Mouse (Mus musculus): ENCODE data around the gene Med15. TPM values are rescaled to one million over a fixed set of nuclear protein-coding genes. Genes with fewer than 3 reads are reported as not detected.
"Not testable (repeated sequence)": the region's sequence is repeated elsewhere in the genome, so short reads cannot be mapped to it uniquely, and the experiment has no call there.

Med15 gene
- polyA plus RNA-seq, 1 experiment from 2014 or later = 39.8 TPM

DNA sequence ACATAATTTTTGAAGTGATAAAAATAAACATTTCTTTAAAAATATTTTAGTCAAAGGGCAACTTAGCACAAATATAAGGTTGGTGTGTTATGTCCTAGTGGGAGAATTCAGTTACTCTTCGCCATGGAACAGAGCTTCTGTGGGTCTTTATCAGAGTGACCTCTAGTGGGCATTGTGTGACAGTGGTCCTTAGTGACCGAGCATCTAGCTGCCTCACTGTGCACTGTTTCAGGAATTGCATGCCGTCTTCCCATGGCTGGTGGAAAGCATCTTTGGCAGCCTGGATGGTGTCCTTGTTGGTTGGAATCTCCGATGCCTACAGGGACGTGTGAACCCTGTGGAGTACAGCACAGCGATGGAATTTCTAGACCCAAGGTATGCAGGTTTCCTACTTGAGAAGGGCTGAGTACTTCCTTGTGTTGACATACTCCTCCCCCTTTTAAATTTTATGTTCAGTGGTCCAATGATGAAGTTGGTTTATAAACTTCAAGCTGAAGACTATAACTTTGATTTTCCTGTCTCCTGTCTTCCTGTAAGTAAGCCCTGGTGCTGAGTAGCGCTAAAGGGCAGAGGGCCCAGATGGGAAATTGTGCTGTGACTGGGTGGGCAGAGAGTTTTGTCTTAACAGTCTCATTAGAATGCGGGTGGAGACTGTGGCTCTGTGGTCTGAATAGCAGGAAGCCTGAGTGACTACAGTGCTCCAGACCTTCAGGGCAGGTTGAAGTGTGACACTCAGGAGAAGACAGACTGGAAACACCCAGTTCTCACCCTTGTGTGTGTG, 107.0 kb downstream of the Med15 start:
- no peak; the same call in 1 of the 2 replicates for ATAC-seq (ENCODE audit: low FRiP score, low TSS enrichment)
- peaks cover 79% of the 10 kb centered on the region for H3K36me3 ChIP-seq (ENCODE audit: control insufficient read depth, insufficient read depth, low read length)
- DNase-seq = peak; percentile 77

GRCm38 (mm10) chr16:17621936-17622335, 110.8 kb downstream of the Med15 start:
- Histone ChIP-seq H3K9ac (replicated peaks; ENCODE audit: low read length) (no peak overlapping the region), H3K4me3 (replicated peaks; ENCODE audit: low read depth, low read length) (no peak overlapping the region), H3K4me2 (ENCODE audit: low read length) (no peak overlapping the region), H3K9me3 (ENCODE audit: control insufficient read depth, low read length) (no peaks in the 10 kb centered on the region), H3K4me1 (ENCODE audit: control insufficient read depth, insufficient read depth, low read length) (peaks cover 9% of the 10 kb centered on the region), H3K27ac (replicated peaks; ENCODE audit: low read depth, low read length) (no peak overlapping the region), H3K27me3 (ENCODE audit: control insufficient read depth, insufficient read depth, low read length) (no peaks in the 10 kb centered on the region), H3K36me3 (ENCODE audit: control insufficient read depth, insufficient read depth, low read length) (peaks cover 46% of the 10 kb centered on the region)
- DNase-seq (no peak), ATAC-seq (ENCODE audit: low FRiP score, low TSS enrichment) (no peak)
- 97% methylated on average over 1 of the region's 1 CpGs for WGBS

More for the DNA sequence above, 107.0 kb downstream of the Med15 start:
- no peaks in the 10 kb centered on the region; the same call in 1 of the 2 replicates for H3K4me1 ChIP-seq (ENCODE audit: control insufficient read depth, insufficient read depth, low read length)
- H3K4me3 ChIP-seq (replicated peaks; ENCODE audit: low read depth, low read length) = no peak overlapping the region
- no peak overlapping the region for H3K27ac ChIP-seq (replicated peaks; ENCODE audit: low read depth, low read length)
- 70% methylated on average over 8 of the region's 8 CpGs for WGBS
- H3K27me3 ChIP-seq (ENCODE audit: control insufficient read depth, insufficient read depth, low read length) = no peaks in the 10 kb centered on the region
- H3K9me3 ChIP-seq (ENCODE audit: control insufficient read depth, low read length) = no peaks in the 10 kb centered on the region
- no peak overlapping the region for H3K4me2 ChIP-seq (ENCODE audit: low read length)
- no peak overlapping the region for H3K9ac ChIP-seq (replicated peaks; ENCODE audit: low read length)

DNA sequence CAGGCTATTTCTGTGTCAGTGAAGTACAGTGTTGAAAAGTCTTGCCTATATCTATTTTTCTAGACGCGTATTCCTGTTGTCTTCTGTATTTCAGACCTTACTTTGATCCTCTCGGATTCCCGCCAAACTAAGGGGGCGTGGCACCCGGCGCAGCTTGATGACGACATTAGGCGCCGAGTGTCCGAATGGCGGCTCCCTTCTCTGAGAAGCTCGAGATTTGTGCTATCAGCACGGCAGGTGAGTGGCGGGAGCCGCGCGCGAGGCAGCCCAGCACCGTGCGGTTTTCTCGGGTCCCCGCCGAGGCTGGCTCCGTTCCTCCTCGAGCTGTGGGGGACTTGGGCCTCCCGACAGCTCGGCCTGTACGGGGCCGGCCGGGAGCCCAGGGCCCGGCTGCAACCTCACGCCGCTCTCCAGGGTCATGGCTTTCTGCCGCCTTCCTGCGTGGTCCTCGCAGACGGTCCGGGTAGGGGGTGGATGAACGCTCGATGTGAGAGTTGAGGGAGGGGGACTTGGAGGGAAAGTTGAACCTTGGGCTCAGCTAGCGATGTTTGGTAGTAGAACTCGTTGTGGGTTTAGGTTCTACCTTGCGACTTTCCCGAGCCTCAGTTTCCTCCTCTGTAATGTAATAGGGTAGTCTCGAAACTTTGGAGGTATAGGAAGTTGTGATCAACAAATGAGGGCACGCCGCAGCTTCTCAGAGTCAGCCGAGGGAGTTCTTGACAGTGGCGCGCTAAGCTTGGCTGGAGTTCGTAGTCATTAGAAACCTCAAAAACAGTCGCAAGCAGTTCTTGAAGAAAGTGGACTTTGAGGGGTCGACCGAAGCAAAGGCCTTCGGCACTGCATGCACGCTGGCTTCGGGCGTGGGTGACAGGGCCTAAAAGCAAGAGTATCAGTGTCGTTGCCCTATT, 113.2 kb downstream of the Med15 start, which contains the start of gene Smpd4:
Gene Smpd4 (plus strand): TSS at position 157 of the 908 bp plus-strand sequence.
- ATAC-seq (ENCODE audit: low FRiP score, low TSS enrichment) (peak; percentile 69; the same call in 1 of the 2 replicates), DNase-seq (peak; percentile 95)
- no peaks in the 10 kb centered on the region for H3K9me3 ChIP-seq (ENCODE audit: control insufficient read depth, low read length)
- 0 out of 2 replicates have a peak within 1 kb of the TSS, but pooled peaks have one; percentile 8 for H3K27ac ChIP-seq (replicated peaks; ENCODE audit: low read depth, low read length)
- H3K4me2 ChIP-seq (ENCODE audit: low read length) = peak within 1 kb of the TSS; percentile 87
- peaks cover 9% of the 10 kb centered on the region for H3K4me1 ChIP-seq (ENCODE audit: control insufficient read depth, insufficient read depth, low read length)
- peak within 1 kb of the TSS; percentile 92 for H3K4me3 ChIP-seq (replicated peaks; ENCODE audit: low read depth, low read length)
- no peaks in the 10 kb centered on the region for H3K27me3 ChIP-seq (ENCODE audit: control insufficient read depth, insufficient read depth, low read length)
- peaks cover 27% of the 10 kb centered on the region for H3K36me3 ChIP-seq (ENCODE audit: control insufficient read depth, insufficient read depth, low read length)
- H3K9ac ChIP-seq (replicated peaks; ENCODE audit: low read length) = peak within 1 kb of the TSS; percentile 83
- 3% methylated on average over 60 of the region's 60 CpGs for WGBS

DNA sequence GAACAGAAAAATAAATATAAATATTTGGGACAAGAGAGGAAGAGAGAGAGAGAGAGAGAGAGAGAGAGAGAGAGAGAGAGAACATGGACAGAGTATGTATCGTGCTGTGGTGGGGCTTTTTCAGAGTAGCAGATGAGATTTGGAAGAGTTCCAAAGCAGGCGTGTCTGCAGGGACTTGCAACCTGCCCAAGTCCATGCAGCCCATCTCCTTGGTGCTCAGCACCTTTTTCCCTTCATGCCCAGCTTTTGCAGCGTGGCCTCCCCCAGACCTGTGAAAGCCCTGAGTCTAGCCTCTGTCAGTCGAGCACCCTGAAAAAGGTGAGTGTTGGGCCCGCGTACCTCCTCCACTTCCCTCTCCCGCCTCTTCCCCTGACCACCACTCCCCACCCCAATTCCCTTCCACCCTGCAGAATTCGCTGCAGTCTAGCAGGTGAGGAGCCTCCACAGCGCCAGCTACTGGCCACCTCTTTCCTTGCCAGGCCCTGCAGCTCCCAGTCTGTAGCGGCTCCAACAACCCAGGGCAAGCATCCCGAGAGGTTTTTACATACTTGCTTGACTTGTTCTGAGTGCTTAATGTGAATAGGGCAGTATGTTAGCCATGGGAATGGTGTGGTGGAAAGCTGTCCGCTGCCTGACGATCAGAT, 114.6 kb downstream of the Med15 start:
- no peak overlapping the region for H3K9ac ChIP-seq (replicated peaks; ENCODE audit: low read length)
- peaks cover 9% of the 10 kb centered on the region for H3K4me1 ChIP-seq (ENCODE audit: control insufficient read depth, insufficient read depth, low read length)
- WGBS = 20% methylated on average over 13 of the region's 13 CpGs
- H3K4me2 ChIP-seq (ENCODE audit: low read length) = no peak overlapping the region
- H3K36me3 ChIP-seq (ENCODE audit: control insufficient read depth, insufficient read depth, low read length) = peaks cover 16% of the 10 kb centered on the region
- H3K4me3 ChIP-seq (replicated peaks; ENCODE audit: low read depth, low read length) = no peak overlapping the region
- H3K27ac ChIP-seq (replicated peaks; ENCODE audit: low read depth, low read length) = no peak overlapping the region
- no peak for ATAC-seq (ENCODE audit: low FRiP score, low TSS enrichment)
- H3K9me3 ChIP-seq (ENCODE audit: control insufficient read depth, low read length) = no peaks in the 10 kb centered on the region
- no peaks in the 10 kb centered on the region for H3K27me3 ChIP-seq (ENCODE audit: control insufficient read depth, insufficient read depth, low read length)
- peak; percentile 51 for DNase-seq

- H3K27me3 ChIP-seq (ENCODE audit: control insufficient read depth, insufficient read depth, low read length) = no peaks in the 10 kb centered on the region
- 0 out of 2 replicates have a peak, but pooled peaks cover under 1% of the 10 kb centered on the region for H3K36me3 ChIP-seq (ENCODE audit: control insufficient read depth, insufficient read depth, low read length)
- no peak overlapping the region for H3K27ac ChIP-seq (replicated peaks; ENCODE audit: low read depth, low read length)
- H3K4me2 ChIP-seq (ENCODE audit: low read length) = no peak overlapping the region
- no peaks in the 10 kb centered on the region for H3K9me3 ChIP-seq (ENCODE audit: control insufficient read depth, low read length)
- WGBS = 86% methylated on average over 5 of the region's 5 CpGs
- DNase-seq = no peak
- no peak overlapping the region for H3K4me3 ChIP-seq (replicated peaks; ENCODE audit: low read depth, low read length)
- no peak for ATAC-seq (ENCODE audit: low FRiP score, low TSS enrichment)
- peaks cover 9% of the 10 kb centered on the region for H3K4me1 ChIP-seq (ENCODE audit: control insufficient read depth, insufficient read depth, low read length)
- no peak overlapping the region for H3K9ac ChIP-seq (replicated peaks; ENCODE audit: low read length)
Measured at GRCm38 (mm10) chr16:17616212-17616611, 116.5 kb downstream of the Med15 start.

GRCm38 (mm10) chr16:17614740-17615139, 118.0 kb downstream of the Med15 start:
- H3K9me3 ChIP-seq (ENCODE audit: control insufficient read depth, low read length); ATAC-seq (ENCODE audit: low FRiP score, low TSS enrichment); H3K9ac ChIP-seq (replicated peaks; ENCODE audit: low read length); H3K27me3 ChIP-seq (ENCODE audit: control insufficient read depth, insufficient read depth, low read length); H3K36me3 ChIP-seq (ENCODE audit: control insufficient read depth, insufficient read depth, low read length); H3K4me2 ChIP-seq (ENCODE audit: low read length); DNase-seq; H3K4me3 ChIP-seq (replicated peaks; ENCODE audit: low read depth, low read length); H3K4me1 ChIP-seq (ENCODE audit: control insufficient read depth, insufficient read depth, low read length); H3K27ac ChIP-seq (replicated peaks; ENCODE audit: low read depth, low read length): not testable (repeated sequence)
- 90% methylated on average over 6 of the region's 6 CpGs for WGBS

- Histone ChIP-seq H3K27me3 (ENCODE audit: control insufficient read depth, insufficient read depth, low read length) (no peaks in the 10 kb centered on the region), H3K36me3 (ENCODE audit: control insufficient read depth, insufficient read depth, low read length) (no peaks in the 10 kb centered on the region), H3K27ac (replicated peaks; ENCODE audit: low read depth, low read length) (no peak overlapping the region), H3K9me3 (ENCODE audit: control insufficient read depth, low read length) (no peaks in the 10 kb centered on the region), H3K4me1 (ENCODE audit: control insufficient read depth, insufficient read depth, low read length) (no peaks in the 10 kb centered on the region), H3K9ac (replicated peaks; ENCODE audit: low read length) (no peak overlapping the region), H3K4me2 (ENCODE audit: low read length) (no peak overlapping the region), H3K4me3 (replicated peaks; ENCODE audit: low read depth, low read length) (no peak overlapping the region)
- WGBS = 72% methylated on average over 4 of the region's 4 CpGs
- ATAC-seq (ENCODE audit: low FRiP score, low TSS enrichment) = no peak
- no peak for DNase-seq
Measured at GRCm38 (mm10) chr16:17611383-17611782, 121.3 kb downstream of the Med15 start.

DNA sequence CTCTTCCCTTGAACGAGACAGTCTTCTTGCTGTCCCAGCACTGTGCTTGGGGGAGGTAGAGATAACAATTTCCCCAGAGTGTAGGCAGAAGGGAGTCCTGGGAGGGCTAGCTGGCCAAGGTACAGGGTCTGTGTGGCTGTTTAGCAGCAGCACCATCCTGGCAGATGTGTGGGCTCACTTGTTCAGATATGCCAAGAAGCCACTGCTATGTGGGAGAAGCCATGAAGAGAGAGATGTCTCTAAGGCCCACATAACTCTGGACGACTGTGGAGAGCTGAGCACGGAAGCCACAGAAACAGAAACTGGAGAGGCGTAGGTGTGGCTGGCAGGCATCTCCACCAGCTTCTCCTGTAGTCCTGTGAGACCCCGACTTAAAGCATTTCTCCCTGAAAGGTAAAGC, 127.0 kb downstream of the Med15 start:
- Histone ChIP-seq H3K27me3 (ENCODE audit: control insufficient read depth, insufficient read depth, low read length) (no peaks in the 10 kb centered on the region), H3K9ac (replicated peaks; ENCODE audit: low read length) (no peak overlapping the region), H3K4me2 (ENCODE audit: low read length) (no peak overlapping the region), H3K27ac (replicated peaks; ENCODE audit: low read depth, low read length) (no peak overlapping the region), H3K4me1 (ENCODE audit: control insufficient read depth, insufficient read depth, low read length) (no peaks in the 10 kb centered on the region), H3K36me3 (ENCODE audit: control insufficient read depth, insufficient read depth, low read length) (no peaks in the 10 kb centered on the region), H3K9me3 (ENCODE audit: control insufficient read depth, low read length) (no peaks in the 10 kb centered on the region), H3K4me3 (replicated peaks; ENCODE audit: low read depth, low read length) (no peak overlapping the region)
- DNase-seq (no peak), ATAC-seq (ENCODE audit: low FRiP score, low TSS enrichment) (no peak)
- 82% methylated on average over 5 of the region's 5 CpGs for WGBS

Measured in midbrain, embryonic 14.5 days (tissue).